Mouse (Mus musculus): ENCODE data around the gene Celf1.

Celf1 gene

GRCm38 (mm10) chr2:90939750-90940149 lies 432 bp upstream of the Celf1 start:
- DNase-seq (ENCODE audit: low read depth, low spot score) = no peak

DNA sequence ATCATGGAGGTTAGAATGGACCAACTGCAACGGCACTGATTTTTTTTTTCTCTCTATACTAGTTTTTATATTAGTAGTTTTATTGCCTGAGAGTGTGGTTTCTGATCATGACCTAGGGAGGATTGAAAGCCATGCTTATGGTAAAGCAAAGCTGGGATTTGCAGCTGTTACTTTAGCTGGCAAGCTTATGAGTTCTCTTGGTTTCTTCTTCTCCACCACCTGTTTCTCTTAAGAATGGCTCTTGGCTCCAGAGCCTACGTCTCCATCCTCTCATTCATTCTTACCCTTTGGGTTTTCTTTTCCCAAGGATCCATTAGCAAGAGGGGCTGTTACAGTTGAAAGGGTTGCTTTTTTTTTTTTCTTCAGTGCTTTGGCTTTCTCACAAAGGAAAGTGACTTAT lies 1.6 kb downstream of the Celf1 start:
- no peak for DNase-seq (ENCODE audit: low read depth, low spot score)

- no peak for DNase-seq (ENCODE audit: low read depth, low spot score)
Observed at GRCm38 (mm10) chr2:90950149-90950548, 10.0 kb downstream of the Celf1 start.

DNA sequence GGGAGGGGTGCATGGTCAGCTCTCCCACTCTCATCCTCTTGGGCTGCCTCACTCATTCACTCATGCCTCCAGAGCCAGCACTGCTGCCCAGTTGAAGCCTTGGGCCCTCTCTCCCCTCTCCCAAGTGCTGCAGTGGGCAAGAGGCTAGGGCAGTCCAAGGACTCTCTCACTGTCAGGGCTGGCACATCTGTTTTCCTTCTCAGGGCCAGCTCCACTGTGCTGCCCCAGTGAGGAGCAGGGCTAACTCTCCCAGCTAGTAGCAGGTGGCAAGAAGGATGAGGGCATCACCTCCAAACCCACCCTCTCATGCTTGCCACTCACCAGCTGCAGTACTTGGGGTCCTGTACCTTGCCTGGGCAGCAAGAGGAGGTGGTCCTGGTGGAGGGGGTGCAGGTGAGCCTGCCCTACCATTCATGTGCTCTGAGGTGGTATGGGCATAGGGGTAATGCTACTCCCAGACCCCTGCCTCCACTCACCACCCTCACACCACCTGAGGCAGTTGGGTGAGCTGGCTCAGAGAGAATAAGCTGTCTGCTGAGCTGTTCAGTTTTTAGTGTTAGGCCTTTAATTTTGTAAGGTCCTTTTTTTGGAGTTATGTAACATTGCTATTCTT lies 10.5 kb downstream of the Celf1 start:
- DNase-seq (ENCODE audit: low read depth, low spot score) = no peak

DNA sequence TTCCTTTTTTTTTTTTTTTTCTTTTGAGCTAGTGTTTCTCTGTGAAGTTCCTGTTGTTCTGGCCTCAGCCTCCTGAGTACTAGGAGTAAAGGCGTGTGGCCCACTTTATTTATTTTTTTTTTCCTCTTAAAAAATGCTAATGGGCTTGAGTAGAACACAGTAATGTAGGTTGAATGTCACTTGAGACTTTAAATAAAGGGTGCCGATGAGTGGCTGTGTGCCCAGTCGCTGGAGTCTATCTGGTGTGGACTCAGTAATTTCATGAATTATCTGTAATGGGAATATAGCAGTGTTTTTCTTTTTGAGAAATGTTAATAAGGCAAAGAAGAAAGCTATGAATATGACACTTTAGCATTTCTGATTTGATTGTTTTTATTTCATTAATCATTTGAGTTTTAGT lies 13.3 kb downstream of the Celf1 start:
- DNase-seq (ENCODE audit: low read depth, low spot score) = no peak

DNA sequence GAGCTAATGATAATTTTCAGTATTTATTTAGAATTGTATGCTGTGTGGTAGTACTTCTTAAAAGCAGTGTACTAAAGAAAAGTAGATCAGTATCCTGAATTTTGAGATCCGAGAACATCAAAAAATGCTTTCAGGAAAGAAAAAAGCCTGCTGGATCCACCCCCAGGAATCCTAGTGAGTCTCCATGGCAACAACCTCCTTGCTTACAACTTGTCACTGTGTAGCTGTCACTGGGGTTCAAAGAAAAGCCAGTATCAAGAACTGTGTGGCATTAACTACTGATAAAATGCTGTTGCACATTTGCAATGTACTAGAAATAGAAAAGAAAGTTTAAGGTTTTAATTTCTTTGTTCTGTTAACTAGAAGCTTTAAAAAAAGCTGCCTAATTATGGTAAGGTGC lies 15.9 kb downstream of the Celf1 start:
- no peak for DNase-seq (ENCODE audit: low read depth, low spot score)

DNA sequence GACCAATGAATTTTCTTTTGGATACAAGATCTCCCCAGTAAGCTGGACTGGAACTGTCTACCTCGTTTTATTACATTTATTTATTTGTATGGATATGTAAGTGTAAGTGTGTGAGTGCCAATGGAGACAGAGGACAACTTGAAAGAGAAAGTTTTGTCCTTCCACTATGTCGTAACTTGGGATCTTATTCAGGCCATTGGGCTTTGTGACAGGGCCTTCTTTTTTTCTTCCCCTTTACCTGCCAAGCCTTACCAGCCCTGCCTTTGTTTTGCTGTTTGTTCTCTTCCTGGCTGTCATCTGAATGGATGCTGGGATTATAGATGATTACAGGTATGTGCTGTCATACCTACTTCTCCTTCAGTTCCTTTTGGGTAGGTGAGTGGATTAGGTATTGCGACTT lies 18.7 kb downstream of the Celf1 start:
- DNase-seq (ENCODE audit: low read depth, low spot score) = no peak

- DNase-seq (ENCODE audit: low read depth, low spot score) = no peak
Observed at GRCm38 (mm10) chr2:90960012-90960411, 19.8 kb downstream of the Celf1 start.

DNA sequence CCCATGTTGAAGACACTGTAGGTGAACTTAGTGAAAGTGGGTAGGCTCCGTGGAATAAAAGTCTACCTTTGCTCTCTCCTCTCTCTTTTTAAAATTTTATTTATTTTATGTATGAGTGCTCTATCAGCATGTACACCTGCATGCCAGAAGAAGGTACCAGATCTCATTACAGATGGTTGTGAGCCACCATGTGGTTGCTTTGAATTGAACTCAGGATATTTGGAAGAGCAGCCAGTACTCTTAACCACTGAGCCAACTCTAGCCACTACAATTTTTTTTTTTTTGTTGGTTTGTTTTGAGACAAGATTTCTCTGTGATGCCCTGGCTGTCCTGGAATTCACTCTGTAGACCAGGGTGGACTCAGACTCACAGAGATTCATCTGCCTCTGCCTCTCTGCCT lies 23.1 kb downstream of the Celf1 start:
- DNase-seq (ENCODE audit: low read depth, low spot score) = no peak

- no peak for DNase-seq (ENCODE audit: low read depth, low spot score)
Observed at GRCm38 (mm10) chr2:90964811-90965465, 24.8 kb downstream of the Celf1 start.

- DNase-seq (ENCODE audit: low read depth, low spot score) = no peak
Observed at GRCm38 (mm10) chr2:90965466-90966080, 25.4 kb downstream of the Celf1 start.

GRCm38 (mm10) chr2:90970606-90971005 lies 30.4 kb downstream of the Celf1 start:
- no peak for DNase-seq (ENCODE audit: low read depth, low spot score)

DNA sequence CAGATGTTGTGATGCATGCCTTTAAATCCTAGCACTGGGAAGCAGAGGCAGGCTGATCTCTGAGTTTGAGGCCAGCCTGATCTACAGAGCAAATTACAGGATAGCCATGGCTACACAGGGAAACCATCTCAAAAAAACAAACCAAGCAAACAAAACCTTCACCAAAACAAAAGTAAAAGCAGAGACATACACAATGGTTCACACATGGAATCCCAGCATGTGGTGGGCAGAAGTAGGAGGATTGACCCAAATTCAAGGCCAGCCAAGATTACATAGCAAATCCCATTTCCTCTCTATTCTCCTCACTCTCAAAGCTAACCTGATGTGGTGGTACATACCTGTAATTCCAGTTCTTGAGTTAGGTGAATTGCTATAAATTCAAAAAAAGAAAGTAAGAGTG lies 33.9 kb downstream of the Celf1 start:
- DNase-seq (ENCODE audit: low read depth, low spot score) = peak; percentile 53

DNA sequence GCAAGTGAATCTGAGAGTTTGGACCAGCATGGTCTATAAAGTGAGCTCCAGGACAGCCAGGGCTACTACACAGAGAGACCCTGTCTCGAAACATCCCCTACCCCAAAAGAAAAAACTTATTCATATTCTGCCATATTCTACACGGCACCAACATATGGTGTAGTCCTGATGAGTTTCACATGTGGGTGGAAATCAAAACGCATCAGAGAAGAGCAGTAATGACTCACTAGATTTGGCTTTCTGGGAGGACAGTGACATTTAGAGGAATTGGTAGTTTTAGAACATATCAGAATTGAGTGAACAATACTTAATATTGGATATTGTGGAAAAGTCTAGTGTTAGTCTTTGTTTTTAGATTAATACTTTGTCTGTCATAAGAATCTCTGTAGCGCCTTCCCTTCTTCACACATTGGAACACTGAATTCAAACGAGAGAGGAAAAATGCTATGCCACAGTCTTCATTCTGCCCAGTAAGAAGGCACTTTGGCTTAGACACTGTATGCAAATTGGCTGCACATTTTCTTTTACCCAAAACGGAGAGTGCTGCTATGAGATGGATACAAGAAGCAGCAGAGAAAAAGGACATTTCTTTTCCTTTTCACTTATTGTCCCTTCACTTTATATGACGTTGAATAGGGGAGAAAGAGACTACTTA lies 35.1 kb downstream of the Celf1 start:
- DNase-seq (ENCODE audit: low read depth, low spot score) = no peak

- peak; percentile 37 for DNase-seq (ENCODE audit: low read depth, low spot score)
Observed at GRCm38 (mm10) chr2:90976590-90976989, 36.4 kb downstream of the Celf1 start.

GRCm38 (mm10) chr2:90977291-90977690 lies 37.1 kb downstream of the Celf1 start:
- peak; percentile 29 for DNase-seq (ENCODE audit: low read depth, low spot score)

- DNase-seq (ENCODE audit: low read depth, low spot score) = no peak
Observed at GRCm38 (mm10) chr2:90986055-90986454, 45.9 kb downstream of the Celf1 start.

- DNase-seq (ENCODE audit: low read depth, low spot score) = no peak
Observed at GRCm38 (mm10) chr2:91008536-91008935, 68.4 kb downstream of the Celf1 start.

- no peak for DNase-seq (ENCODE audit: low read depth, low spot score)
Observed at GRCm38 (mm10) chr2:91013881-91014280, 73.7 kb downstream of the Celf1 start.

- no peak for DNase-seq (ENCODE audit: low read depth, low spot score)
Observed at GRCm38 (mm10) chr2:91015386-91015785, 75.2 kb downstream of the Celf1 start.

DNA sequence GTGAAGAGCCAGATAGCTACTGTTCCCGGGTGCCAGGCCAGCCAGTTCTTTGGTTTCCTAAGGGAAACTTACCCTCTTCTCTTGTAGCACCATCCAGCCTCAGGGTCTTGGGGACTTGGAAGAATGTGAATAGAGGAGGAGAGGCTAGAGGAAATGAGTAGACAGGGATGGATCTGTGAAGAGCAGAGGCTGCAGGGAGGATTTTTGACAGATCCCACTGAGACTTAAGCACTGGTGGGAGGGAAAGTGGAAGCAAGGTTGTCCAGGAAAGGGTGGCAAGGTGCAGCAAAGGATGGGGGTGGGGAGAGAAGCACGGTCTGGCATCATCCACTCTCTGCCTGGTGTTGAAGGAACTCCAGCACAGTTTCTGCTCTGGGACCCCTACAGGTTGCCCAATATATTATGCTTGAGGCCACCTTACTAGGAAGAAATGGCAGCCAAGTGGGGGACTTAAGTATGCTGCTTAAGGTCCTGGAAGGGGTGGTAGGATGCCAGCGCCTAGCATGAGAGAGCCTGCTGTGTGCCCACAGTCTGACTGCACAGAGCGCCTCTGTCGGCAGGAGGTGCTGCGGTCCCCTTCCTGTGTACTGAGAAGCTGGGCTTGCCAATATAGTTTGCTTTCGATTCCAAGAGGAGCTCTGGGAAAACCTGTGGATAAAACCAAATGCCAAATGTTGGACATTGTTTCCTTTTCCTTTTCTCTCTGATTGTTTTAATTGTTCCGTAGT lies 78.0 kb downstream of the Celf1 start:
- DNase-seq (ENCODE audit: low read depth, low spot score) = peak; percentile 58

DNA sequence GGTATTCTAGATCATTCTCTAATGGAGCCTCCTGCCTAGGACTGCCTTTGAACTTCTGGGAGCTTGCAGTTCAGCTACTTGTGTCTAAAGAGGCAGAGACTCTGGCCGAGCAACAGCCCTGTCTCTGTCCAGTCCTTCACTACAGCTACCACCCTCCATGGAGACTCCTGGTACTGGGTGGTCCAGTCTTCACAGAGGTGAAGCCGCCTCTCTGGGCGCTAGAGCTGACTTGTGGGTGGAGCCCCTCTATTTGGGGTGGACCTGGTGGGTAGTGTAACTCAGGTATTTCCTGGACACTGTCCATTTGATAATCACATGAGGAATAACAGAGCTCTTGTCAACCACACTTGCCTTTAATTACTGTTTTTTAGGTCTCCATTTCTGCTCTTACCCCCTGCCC lies 79.7 kb downstream of the Celf1 start:
- DNase-seq (ENCODE audit: low read depth, low spot score) = no peak
